Mouse (Mus musculus) B cell, adult 62 days (primary cell): ENCODE measurements around the gene Ccl8. TPM values are rescaled to one million over a fixed set of nuclear protein-coding genes. Genes with fewer than 3 reads are reported as not detected.

Experiments
- total RNA-seq: library from RNA; stranded (reverse); gene quantifications from 4 replicates; pipeline ENCODE4 v1.2.4, GENCODE M21; 2023

Gene Ccl8
- total RNA-seq, result not detected in 4 replicates

DNA sequence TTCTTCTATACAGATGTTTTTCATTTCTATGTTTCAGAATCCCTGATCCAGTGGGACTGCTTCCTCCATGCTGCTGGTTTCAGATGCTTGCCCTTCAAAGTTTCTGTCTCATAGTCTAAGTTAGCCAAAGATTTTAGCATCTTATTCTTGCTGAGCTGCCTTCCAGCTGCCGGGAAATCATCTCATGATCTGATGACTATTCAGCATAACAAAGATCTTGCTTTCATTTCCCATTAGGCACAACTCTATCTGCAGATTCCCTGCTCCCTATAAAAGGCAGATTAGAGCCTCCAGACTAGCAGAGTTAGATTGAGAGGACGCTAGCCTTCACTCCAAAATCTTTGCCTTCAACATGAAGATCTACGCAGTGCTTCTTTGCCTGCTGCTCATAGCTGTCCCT lies at the start of gene Ccl8:
Gene Ccl8 (plus strand): TSS at position 301 of the 400 bp plus-strand sequence.

DNA sequence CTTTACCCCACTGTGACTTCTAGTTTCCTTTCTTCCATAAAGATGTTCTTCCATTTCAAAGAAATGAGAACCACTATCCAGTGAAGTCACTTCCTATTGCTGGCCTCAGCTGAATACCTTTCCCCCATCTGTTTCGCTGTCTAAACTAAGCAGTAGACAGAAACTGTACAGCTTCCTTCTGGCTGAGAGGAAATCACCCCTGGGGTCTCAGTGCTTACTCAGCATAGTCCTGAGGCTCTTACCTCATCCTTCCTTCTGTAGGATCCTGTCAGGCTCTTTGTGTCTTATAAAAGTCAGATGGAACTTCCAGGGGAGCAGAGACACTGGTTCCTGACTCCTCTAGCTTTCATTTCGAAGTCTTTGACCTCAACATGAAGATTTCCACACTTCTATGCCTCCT lies 13.5 kb upstream of the Ccl8 start, which contains the start of gene Ccl12:
Gene Ccl12 (plus strand): TSS at position 317 of the 400 bp plus-strand sequence.

Other genes with a start within 250 kb of the Ccl8 start
- not detected in 4 replicates for gene Asic2, start 146.7 kb upstream of the Ccl8 start, total RNA-seq
- not detected in 4 replicates for gene Ccl2, start 79.6 kb upstream of the Ccl8 start, total RNA-seq
- gene Gm17268, start 76.6 kb upstream of the Ccl8 start, total RNA-seq, result not detected in 4 replicates
- gene Ccl7, start 69.5 kb upstream of the Ccl8 start, total RNA-seq, result not detected in 4 replicates
- gene Ccl11, start 57.4 kb upstream of the Ccl8 start, total RNA-seq, result not detected in 4 replicates
- not detected in 4 replicates for gene Ccl12, start 13.3 kb upstream of the Ccl8 start, total RNA-seq
- not detected in 4 replicates for gene Ccl1, start 190.5 kb downstream of the Ccl8 start, total RNA-seq